Mouse (Mus musculus) limb, embryonic 10.5 days (tissue): ENCODE data around the gene Gm973. TPM values are rescaled to one million over a fixed set of nuclear protein-coding genes. Genes with fewer than 3 reads are reported as not detected.

Experiments
- DNase-seq: peaks from one replicate; pipeline ENCODE4 v3.0.0-alpha.2; 2017; ENCODE audit warnings: low spot score
- H3K27ac ChIP-seq: fragments of 300-500 bp; sonication (generic); 2 replicates; pipeline ENCODE4 v1.5.1; 2016; ENCODE audit warnings: mild to moderate bottlenecking
- H3K27me3 ChIP-seq: fragments of 300-500 bp; sonication (generic); 2 replicates; pipeline ENCODE4 v1.6.1; 2016; ENCODE audit warnings: low read depth, mild to moderate bottlenecking; ENCODE audit not compliant: poor library complexity, severe bottlenecking
- H3K36me3 ChIP-seq: fragments of 300-500 bp; sonication (generic); 2 replicates; pipeline ENCODE4 v1.6.1; 2016; ENCODE audit warnings: mild to moderate bottlenecking, moderate library complexity
- H3K4me1 ChIP-seq: fragments of 300-500 bp; sonication (generic); 2 replicates; pipeline ENCODE4 v1.6.1; 2016
- H3K4me3 ChIP-seq: fragments of 300-500 bp; sonication (generic); 2 replicates; pipeline ENCODE4 v1.5.1; 2016; ENCODE audit warnings: mild to moderate bottlenecking, moderate library complexity
- H3K9me3 ChIP-seq: fragments of 300-500 bp; sonication (generic); replicated peaks from 2 replicates; pipeline ENCODE4 v1.6.1; 2016; ENCODE audit warnings: mild to moderate bottlenecking
- WGBS: fragments of 180-500 bp; shearing (Covaris S2); methylation state at CpG from one replicate; pipeline ENCODE4 v1.1.7; 2016; 5-methylcytosine and 5-hydroxymethylcytosine counted together
- polyA plus RNA-seq: library from polyadenylated mRNA; unstranded; fragments of >200 nt; fragmentation: Nextera tagmentation; extraction: Ambion mirVana; gene quantifications from 2 replicates; pipeline ENCODE4 v1.2.1, GENCODE M21; 2016

Gene Gm973
- 0.18 and 0.55 TPM in 2 replicates for polyA plus RNA-seq

GRCm38 (mm10) chr1:59516026-59516917 is at the start of gene Gm973:
TSS of gene Gm973 (plus strand) at chr1:59516264.
- H3K4me1 ChIP-seq = peaks cover 50% of the 10 kb centered on the region
- no peaks in the 10 kb centered on the region for H3K27me3 ChIP-seq
- H3K36me3 ChIP-seq = no peaks in the 10 kb centered on the region
- H3K27ac ChIP-seq = peak within 1 kb of the TSS; percentile 91
- H3K9me3 ChIP-seq = no peaks in the 10 kb centered on the region
- DNase-seq = peak; percentile 84
- peak within 1 kb of the TSS; percentile 51 for H3K4me3 ChIP-seq
- WGBS = 3% methylated on average over 25 of the region's 25 CpGs

- 18% methylated on average over 4 of the region's 4 CpGs for WGBS
- Histone ChIP-seq H3K36me3 (no peaks in the 10 kb centered on the region), H3K27me3 (no peaks in the 10 kb centered on the region), H3K4me1 (peaks cover 56% of the 10 kb centered on the region), H3K27ac (no peak overlapping the region), H3K9me3 (no peaks in the 10 kb centered on the region), H3K4me3 (no peak overlapping the region)
- no peak for DNase-seq
Measured at GRCm38 (mm10) chr1:59469170-59469569, 46.9 kb upstream of the Gm973 start.

- H3K4me1 ChIP-seq = peaks cover 40% of the 10 kb centered on the region
- no peak for DNase-seq
- no peaks in the 10 kb centered on the region for H3K27me3 ChIP-seq
- no peak overlapping the region for H3K4me3 ChIP-seq
- H3K36me3 ChIP-seq = no peaks in the 10 kb centered on the region
- peak overlapping the region; percentile 66 for H3K27ac ChIP-seq
- 32% methylated on average over 4 of the region's 4 CpGs for WGBS
- H3K9me3 ChIP-seq = no peaks in the 10 kb centered on the region
Measured at GRCm38 (mm10) chr1:59470766-59471165, 45.3 kb upstream of the Gm973 start.

- Histone ChIP-seq H3K27me3 (no peaks in the 10 kb centered on the region), H3K4me1 (peaks cover 40% of the 10 kb centered on the region), H3K27ac (peak overlapping the region; percentile 73), H3K9me3 (no peaks in the 10 kb centered on the region), H3K4me3 (peak overlapping the region; percentile 8; the same call in 1 of the 2 replicates), H3K36me3 (no peaks in the 10 kb centered on the region)
- DNase-seq = no peak
- 6% methylated on average over 9 of the region's 11 CpGs for WGBS
Measured at GRCm38 (mm10) chr1:59472368-59473180, 43.5 kb upstream of the Gm973 start.

GRCm38 (mm10) chr1:59473181-59473555 is 42.9 kb upstream of the Gm973 start:
- WGBS = 10% methylated on average over 4 of the region's 4 CpGs
- no peaks in the 10 kb centered on the region for H3K27me3 ChIP-seq
- 0 out of 2 replicates have a peak overlapping the region, but pooled peaks have one; percentile 8 for H3K4me3 ChIP-seq
- H3K36me3 ChIP-seq = no peaks in the 10 kb centered on the region
- DNase-seq = no peak
- no peaks in the 10 kb centered on the region for H3K9me3 ChIP-seq
- peak overlapping the region; percentile 73 for H3K27ac ChIP-seq
- H3K4me1 ChIP-seq = peaks cover 40% of the 10 kb centered on the region

GRCm38 (mm10) chr1:59475618-59476017 is 40.4 kb upstream of the Gm973 start:
- no peak overlapping the region for H3K4me3 ChIP-seq
- H3K4me1 ChIP-seq = peaks cover 42% of the 10 kb centered on the region
- H3K36me3 ChIP-seq = no peaks in the 10 kb centered on the region
- no peak overlapping the region for H3K27ac ChIP-seq
- no peaks in the 10 kb centered on the region for H3K9me3 ChIP-seq
- no peak for DNase-seq
- no peaks in the 10 kb centered on the region for H3K27me3 ChIP-seq
- WGBS = 40% methylated on average over 2 of the region's 2 CpGs

GRCm38 (mm10) chr1:59478911-59479310 is 37.2 kb upstream of the Gm973 start:
- DNase-seq = no peak
- Histone ChIP-seq H3K9me3 (no peaks in the 10 kb centered on the region), H3K27me3 (no peaks in the 10 kb centered on the region), H3K36me3 (peaks cover 1% of the 10 kb centered on the region), H3K27ac (no peak overlapping the region), H3K4me1 (peaks cover 29% of the 10 kb centered on the region), H3K4me3 (no peak overlapping the region)
- 81% methylated on average over 3 of the region's 3 CpGs for WGBS

GRCm38 (mm10) chr1:59480821-59481455 is 35.1 kb upstream of the Gm973 start:
- WGBS = under 1% methylated on average over 23 of the region's 23 CpGs
- no peaks in the 10 kb centered on the region for H3K9me3 ChIP-seq
- DNase-seq = peak; percentile 71
- H3K27ac ChIP-seq = peak overlapping the region; percentile 96
- peaks cover 48% of the 10 kb centered on the region for H3K4me1 ChIP-seq
- H3K36me3 ChIP-seq = peaks cover 17% of the 10 kb centered on the region
- peak overlapping the region; percentile 88 for H3K4me3 ChIP-seq
- no peaks in the 10 kb centered on the region for H3K27me3 ChIP-seq

- H3K27ac ChIP-seq = peak overlapping the region; percentile 96
- H3K4me3 ChIP-seq = peak overlapping the region; percentile 88
- no peaks in the 10 kb centered on the region for H3K27me3 ChIP-seq
- peaks cover 24% of the 10 kb centered on the region for H3K36me3 ChIP-seq
- H3K9me3 ChIP-seq = no peaks in the 10 kb centered on the region
- DNase-seq = peak; percentile 96
- WGBS = under 1% methylated on average over 57 of the region's 57 CpGs
- peaks cover 56% of the 10 kb centered on the region for H3K4me1 ChIP-seq
Measured at GRCm38 (mm10) chr1:59481456-59482291, 34.4 kb upstream of the Gm973 start.

GRCm38 (mm10) chr1:59482331-59482695 is 33.8 kb upstream of the Gm973 start, which contains the start of gene Fzd7:
TSS of gene Fzd7 (plus strand) at chr1:59482424.
- under 1% methylated on average over 35 of the region's 35 CpGs for WGBS
- H3K27me3 ChIP-seq = no peaks in the 10 kb centered on the region
- H3K9me3 ChIP-seq = no peaks in the 10 kb centered on the region
- peaks cover 26% of the 10 kb centered on the region for H3K36me3 ChIP-seq
- peak within 1 kb of the TSS; percentile 88 for H3K4me3 ChIP-seq
- peak within 1 kb of the TSS; percentile 96 for H3K27ac ChIP-seq
- no peak for DNase-seq
- peaks cover 62% of the 10 kb centered on the region for H3K4me1 ChIP-seq

- Histone ChIP-seq H3K36me3 (peaks cover 32% of the 10 kb centered on the region), H3K4me1 (peaks cover 68% of the 10 kb centered on the region), H3K9me3 (no peaks in the 10 kb centered on the region), H3K27ac (peak overlapping the region; percentile 96), H3K27me3 (no peaks in the 10 kb centered on the region), H3K4me3 (peak overlapping the region; percentile 88)
- DNase-seq = peak; percentile 68
- under 1% methylated on average over 88 of the region's 88 CpGs for WGBS
Measured at GRCm38 (mm10) chr1:59482696-59483520, 33.2 kb upstream of the Gm973 start.
